Mouse (Mus musculus) macrophage (primary cell): ENCODE measurements around the gene Olfr1084. TPM values are rescaled to one million over a fixed set of nuclear protein-coding genes. Genes with fewer than 3 reads are reported as not detected.
"Not testable (repeated sequence)": the region's sequence is repeated elsewhere in the genome, so short reads cannot be mapped to it uniquely, and the experiment has no call there.

Experiments used
- H3K27ac ChIP-seq: fragments of 350-480 bp; formaldehyde crosslinking; 2 replicates; pipeline ENCODE4 v1.9.0; 2021
- H3K36me3 ChIP-seq: fragments of 350-480 bp; formaldehyde crosslinking; 2 replicates; pipeline ENCODE4 v1.9.0; 2021; ENCODE audit errors: inconsistent target
- H3K4me3 ChIP-seq: fragments of 350-480 bp; formaldehyde crosslinking; 2 replicates; pipeline ENCODE4 v1.9.0; 2021; ENCODE audit errors: inconsistent target
- H3K79me2 ChIP-seq: fragments of 350-480 bp; formaldehyde crosslinking; 2 replicates; pipeline ENCODE4 v1.9.0; 2021; ENCODE audit errors: inconsistent target
- WGBS: methylation state at CpG from one replicate; pipeline ENCODE4 v1.1.7; 2026; ENCODE audit warnings: inconsistent platforms; ENCODE audit not compliant: missing documents; 5-methylcytosine and 5-hydroxymethylcytosine counted together
- polyA plus RNA-seq: library from polyadenylated mRNA; stranded (reverse); fragments of 250-400 nt; gene quantifications from 3 replicates; pipeline ENCODE4 v1.2.4, GENCODE M21; 2018; ENCODE audit warnings: inconsistent platforms
- total RNA-seq, 78 experiments: library from RNA; depleted of rRNA; stranded (reverse); fragments of 250-400 nt; gene quantifications; 1 replicate in 9 of 78; 2 replicates in 24 of 78; 3 replicates in 43 of 78; 4 replicates in 2 of 78; pipeline ENCODE4 v1.2.4; 2018; ENCODE audit warnings: inconsistent platforms in 56 of 78

Olfr1084 gene
- not detected for total RNA-seq (2018; cell fraction: chromatin; rRNA removed)
- not detected for total RNA-seq (2018; cell fraction: cytosol; rRNA removed)
- not detected for total RNA-seq (2018; cell fraction: nucleus; rRNA removed)
- polyA plus RNA-seq, result not detected in 3 replicates

- H3K27ac ChIP-seq, H3K4me3 ChIP-seq, H3K36me3 ChIP-seq, H3K79me2 ChIP-seq: not testable (repeated sequence)
- WGBS, result 100% methylated on average over 1 of the region's 1 CpGs
Measured at GRCm38 (mm10) chr2:86639625-86640024, at the start of gene Olfr1084. Gene Olfr1084 (minus strand): TSS chr2:86639725.

GRCm38 (mm10) chr2:86679992-86680391 is 40.5 kb upstream of the Olfr1084 start, which contains the start of gene Olfr1086:
Gene Olfr1086 (minus strand): TSS chr2:86680092.
- 85% methylated on average over 2 of the region's 2 CpGs for WGBS
- Histone ChIP-seq H3K4me3 (no peak within 1 kb of the TSS), H3K36me3 (no peaks in the 10 kb centered on the region), H3K79me2 (no peaks in the 10 kb centered on the region), H3K27ac (no peak within 1 kb of the TSS)

GRCm38 (mm10) chr2:86661919-86662318 is 22.4 kb upstream of the Olfr1084 start, which contains the start of gene Olfr1085:
Gene Olfr1085 (minus strand): TSS chr2:86662019.
- no peaks in the 10 kb centered on the region for H3K36me3 ChIP-seq
- no peak within 1 kb of the TSS for H3K4me3 ChIP-seq
- WGBS, result 9% methylated on average over 1 of the region's 1 CpGs
- H3K27ac ChIP-seq, result no peak within 1 kb of the TSS
- no peaks in the 10 kb centered on the region for H3K79me2 ChIP-seq

- WGBS, result no CpG with 5 or more reads among the region's 1 CpGs
Measured at GRCm38 (mm10) chr2:86598866-86599265, 40.7 kb downstream of the Olfr1084 start, which contains the start of gene Olfr1082. Gene Olfr1082 (minus strand): TSS chr2:86598966.

More at GRCm38 (mm10) chr2:86598866-86599265, 40.7 kb downstream of the Olfr1084 start, which contains the start of gene Olfr1082:
- not testable (repeated sequence) for H3K79me2 ChIP-seq, H3K36me3 ChIP-seq, H3K4me3 ChIP-seq, H3K27ac ChIP-seq

Other genes with a start within 250 kb of the Olfr1084 start
- not detected in 3 replicates for gene Olfr1061, start 225.7 kb downstream of the Olfr1084 start, polyA plus RNA-seq
- gene Olfr1062, start 213.0 kb downstream of the Olfr1084 start, polyA plus RNA-seq, result not detected in 3 replicates
- gene Olfr1065, start 189.1 kb downstream of the Olfr1084 start, polyA plus RNA-seq, result not detected in 3 replicates
- not detected in 3 replicates for gene Olfr1066, start 183.5 kb downstream of the Olfr1084 start, polyA plus RNA-seq
- not detected in 3 replicates for gene Olfr228, start 152.3 kb downstream of the Olfr1084 start, polyA plus RNA-seq
- gene Olfr1076, start 131.3 kb downstream of the Olfr1084 start, polyA plus RNA-seq, result not detected in 3 replicates
- gene Olfr1079, start 97.2 kb downstream of the Olfr1084 start, polyA plus RNA-seq, result not detected in 3 replicates
- not detected in 3 replicates for gene Olfr1080, start 81.5 kb downstream of the Olfr1084 start, polyA plus RNA-seq
- not detected in 3 replicates for gene Olfr1082, start 40.8 kb downstream of the Olfr1084 start, polyA plus RNA-seq
- not detected in 3 replicates for gene Olfr1085, start 22.3 kb upstream of the Olfr1084 start, polyA plus RNA-seq
- not detected in 3 replicates for gene Olfr1086, start 40.4 kb upstream of the Olfr1084 start, polyA plus RNA-seq
- not detected in 3 replicates for gene Olfr1087, start 58.7 kb upstream of the Olfr1084 start, polyA plus RNA-seq
- not detected in 3 replicates for gene Olfr1089, start 94.0 kb upstream of the Olfr1084 start, polyA plus RNA-seq
- gene Olfr1090, start 119.3 kb upstream of the Olfr1084 start, polyA plus RNA-seq, result not detected in 3 replicates
- not detected in 3 replicates for gene Olfr1093, start 142.8 kb upstream of the Olfr1084 start, polyA plus RNA-seq
- gene Olfr141, start 170.3 kb upstream of the Olfr1084 start, polyA plus RNA-seq, result not detected in 3 replicates
- not detected in 3 replicates for gene Olfr1094, start 184.9 kb upstream of the Olfr1084 start, polyA plus RNA-seq
- gene Olfr1095, start 212.0 kb upstream of the Olfr1084 start, polyA plus RNA-seq, result not detected in 3 replicates
- gene Gm13723, start 235.1 kb upstream of the Olfr1084 start, polyA plus RNA-seq, result not detected in 3 replicates